Mouse (Mus musculus) C2C12 (cell line): ENCODE measurements around the gene Fads3.

ENCODE experiments used
- CEBPB ChIP-seq: IDR thresholded peaks from one replicate; pipeline ENCODE4 v1.6.1; 2011; ENCODE audit warnings: low read depth, mild to moderate bottlenecking, control low read depth, moderate library complexity
- CTCF ChIP-seq: IDR thresholded peaks from one replicate; pipeline ENCODE4 v1.5.1; 2011; ENCODE audit not compliant: control insufficient read depth, insufficient read depth, insufficient read length
- MAX ChIP-seq: IDR thresholded peaks from one replicate; pipeline ENCODE4 v1.6.1; 2011; ENCODE audit warnings: mild to moderate bottlenecking, control low read depth
- MYOD1 ChIP-seq: IDR thresholded peaks from one replicate; pipeline ENCODE4 v1.6.1; 2011; ENCODE audit warnings: low read depth; ENCODE audit not compliant: control insufficient read depth, insufficient read length
- MYOG ChIP-seq: IDR thresholded peaks from one replicate; pipeline ENCODE4 v1.6.1; 2011; ENCODE audit not compliant: control insufficient read depth, insufficient read length; ENCODE audit errors: extremely low read depth
- USF1 ChIP-seq: IDR thresholded peaks from one replicate; pipeline ENCODE4 v1.6.1; 2011; ENCODE audit warnings: low read depth, mild to moderate bottlenecking, control low read depth, moderate library complexity

GRCm38 (mm10) chr19:9997204-9998062 is 43.9 kb upstream of the Fads3 start:
- TF ChIP-seq CTCF = no peak
- TF ChIP-seq MYOG = no peak
- TF ChIP-seq USF1 = no peak
- TF ChIP-seq CEBPB = no peak
- peak; percentile 62 for TF ChIP-seq MYOD1
- TF ChIP-seq MAX = no peak
